Mouse (Mus musculus): ENCODE measurements around the gene Clp1. TPM values are rescaled to one million over a fixed set of nuclear protein-coding genes. Genes with fewer than 3 reads are reported as not detected.
"Not testable (repeated sequence)": the region's sequence is repeated elsewhere in the genome, so short reads cannot be mapped to it uniquely, and the experiment has no call there.

Clp1 gene
- total and polyA plus RNA-seq, 2 experiments = 10.9 to 12.6 TPM

DNA sequence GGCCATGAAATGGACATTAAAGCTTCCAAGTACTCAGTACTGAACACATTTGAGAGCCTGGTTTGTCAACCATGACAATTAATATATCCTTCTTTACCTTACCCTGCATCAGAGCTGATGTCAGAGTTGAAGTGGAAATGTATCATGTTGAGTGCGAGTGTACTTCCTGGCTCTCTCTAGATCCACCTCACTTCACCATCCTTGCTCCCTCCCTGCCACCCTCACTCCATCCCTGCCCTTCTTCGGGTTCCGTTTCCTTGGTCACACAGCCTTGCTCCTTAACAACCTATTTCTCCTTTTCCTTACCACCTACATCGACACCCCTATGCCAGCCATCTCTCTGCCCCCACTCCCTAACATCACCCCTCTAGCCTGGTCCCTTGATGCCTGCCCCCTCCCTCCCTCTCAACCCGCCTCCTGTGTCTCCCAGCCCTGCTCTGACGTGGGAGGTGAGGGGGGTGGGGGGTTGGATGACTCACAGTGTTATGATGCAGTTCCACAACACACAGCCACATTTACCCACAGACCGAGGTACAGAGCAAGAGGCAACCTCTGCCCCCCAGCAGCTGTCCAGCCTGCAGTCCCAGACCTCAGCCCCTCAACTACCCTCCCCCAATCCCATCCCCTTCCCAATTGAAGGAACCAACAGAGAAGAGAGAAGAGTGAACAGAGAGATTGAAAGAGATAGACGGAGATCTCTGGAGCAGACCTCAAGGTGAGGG lies 6.6 kb upstream of the Clp1 start, which contains the start of gene Ypel4:
Gene Ypel4, plus strand, starts transcription at position 480 of the 722 bp plus-strand sequence.
- H3K27ac ChIP-seq (replicated peaks; ENCODE audit: insufficient read depth, low read depth, low read length) = no peak within 1 kb of the TSS

GRCm38 (mm10) chr2:84732394-84732793 lies 5.2 kb upstream of the Clp1 start:
- no peak for DNase-seq (ENCODE audit: extremely low read depth, low read depth, low spot score)
- Histone ChIP-seq H3K9ac (ENCODE audit: low read depth, low read length) (no peak overlapping the region), H3K79me2 (ENCODE audit: control insufficient read depth, insufficient read depth, low read length) (no peaks in the 10 kb centered on the region), H3K4me3 (ENCODE audit: insufficient read depth, low read depth, low read length) (no peak overlapping the region), H3K27me3 (ENCODE audit: control insufficient read depth, insufficient read depth, low read length) (no peaks in the 10 kb centered on the region), H3K27ac (replicated peaks; ENCODE audit: insufficient read depth, low read depth, low read length) (no peak overlapping the region), H3K36me3 (ENCODE audit: control insufficient read depth, insufficient read depth, low read length) (no peaks in the 10 kb centered on the region), H3K4me1 (ENCODE audit: control insufficient read depth, insufficient read depth, low read length) (peaks cover 9% of the 10 kb centered on the region)
- no peak for TF ChIP-seq POLR2A (IDR thresholded peaks at IDR 0.05; ENCODE audit: extremely low read depth, insufficient read depth, low read length)
- no peak for TF ChIP-seq CTCF (IDR thresholded peaks at IDR 0.05; ENCODE audit: low read depth, low read length)
- 47% methylated on average over 1 of the region's 1 CpGs for WGBS

More for the DNA sequence above, 6.6 kb upstream of the Clp1 start, which contains the start of gene Ypel4:
- Histone ChIP-seq H3K79me2 (ENCODE audit: control insufficient read depth, insufficient read depth, low read length) (no peaks in the 10 kb centered on the region), H3K9ac (ENCODE audit: low read depth, low read length) (no peak within 1 kb of the TSS), H3K36me3 (ENCODE audit: control insufficient read depth, insufficient read depth, low read length) (no peaks in the 10 kb centered on the region), H3K27me3 (ENCODE audit: control insufficient read depth, insufficient read depth, low read length) (no peaks in the 10 kb centered on the region), H3K4me1 (ENCODE audit: control insufficient read depth, insufficient read depth, low read length) (peaks cover 9% of the 10 kb centered on the region), H3K4me3 (ENCODE audit: insufficient read depth, low read depth, low read length) (no peak within 1 kb of the TSS)
- DNase-seq (ENCODE audit: extremely low read depth, low read depth, low spot score) = no peak
- TF ChIP-seq CTCF (IDR thresholded peaks at IDR 0.05; ENCODE audit: low read depth, low read length) (no peak), POLR2A (IDR thresholded peaks at IDR 0.05; ENCODE audit: extremely low read depth, insufficient read depth, low read length) (no peak)
- 10% methylated on average over 8 of the region's 8 CpGs for WGBS

GRCm38 (mm10) chr2:84731206-84731605 lies 4.1 kb upstream of the Clp1 start:
- no peaks in the 10 kb centered on the region for H3K27me3 ChIP-seq (ENCODE audit: control insufficient read depth, insufficient read depth, low read length)
- no peak for TF ChIP-seq POLR2A (IDR thresholded peaks at IDR 0.05; ENCODE audit: extremely low read depth, insufficient read depth, low read length)
- TF ChIP-seq CTCF (IDR thresholded peaks at IDR 0.05; ENCODE audit: low read depth, low read length) = no peak
- H3K9ac ChIP-seq (ENCODE audit: low read depth, low read length) = no peak overlapping the region
- peak overlapping the region; percentile 87 for H3K27ac ChIP-seq (replicated peaks; ENCODE audit: insufficient read depth, low read depth, low read length)
- no peaks in the 10 kb centered on the region for H3K36me3 ChIP-seq (ENCODE audit: control insufficient read depth, insufficient read depth, low read length)
- no peak overlapping the region for H3K4me3 ChIP-seq (ENCODE audit: insufficient read depth, low read depth, low read length)
- DNase-seq (ENCODE audit: extremely low read depth, low read depth, low spot score) = peak; percentile 89
- H3K79me2 ChIP-seq (ENCODE audit: control insufficient read depth, insufficient read depth, low read length) = no peaks in the 10 kb centered on the region
- H3K4me1 ChIP-seq (ENCODE audit: control insufficient read depth, insufficient read depth, low read length) = peaks cover 12% of the 10 kb centered on the region
- 39% methylated on average over 3 of the region's 3 CpGs for WGBS

- not testable (repeated sequence) for H3K79me2 ChIP-seq (ENCODE audit: control insufficient read depth, insufficient read depth, low read length); H3K27ac ChIP-seq (replicated peaks; ENCODE audit: insufficient read depth, low read depth, low read length); H3K27me3 ChIP-seq (ENCODE audit: control insufficient read depth, insufficient read depth, low read length); H3K4me3 ChIP-seq (ENCODE audit: insufficient read depth, low read depth, low read length); DNase-seq (ENCODE audit: extremely low read depth, low read depth, low spot score); H3K9ac ChIP-seq (ENCODE audit: low read depth, low read length)
- WGBS = 91% methylated on average over 5 of the region's 5 CpGs
- peaks cover 20% of the 10 kb centered on the region for H3K4me1 ChIP-seq (ENCODE audit: control insufficient read depth, insufficient read depth, low read length)
- peaks cover 14% of the 10 kb centered on the region for H3K36me3 ChIP-seq (ENCODE audit: control insufficient read depth, insufficient read depth, low read length)
Measured at GRCm38 (mm10) chr2:84728191-84728590, 1.0 kb upstream of the Clp1 start.

- TF ChIP-seq CTCF (IDR thresholded peaks at IDR 0.05; ENCODE audit: low read depth, low read length) (no peak), POLR2A (IDR thresholded peaks at IDR 0.05; ENCODE audit: extremely low read depth, insufficient read depth, low read length) (no peak)
- Histone ChIP-seq H3K4me3 (ENCODE audit: insufficient read depth, low read depth, low read length) (peak overlapping the region; percentile 50), H3K4me1 (ENCODE audit: control insufficient read depth, insufficient read depth, low read length) (peaks cover 20% of the 10 kb centered on the region), H3K27me3 (ENCODE audit: control insufficient read depth, insufficient read depth, low read length) (no peaks in the 10 kb centered on the region), H3K9ac (ENCODE audit: low read depth, low read length) (peak overlapping the region; percentile 46), H3K27ac (replicated peaks; ENCODE audit: insufficient read depth, low read depth, low read length) (peak overlapping the region; percentile 24), H3K79me2 (ENCODE audit: control insufficient read depth, insufficient read depth, low read length) (peaks cover 9% of the 10 kb centered on the region; the same call in 1 of the 2 replicates), H3K36me3 (ENCODE audit: control insufficient read depth, insufficient read depth, low read length) (peaks cover 15% of the 10 kb centered on the region)
- 1% methylated on average over 9 of the region's 9 CpGs for WGBS
- DNase-seq (ENCODE audit: extremely low read depth, low read depth, low spot score) = no peak
Measured at GRCm38 (mm10) chr2:84726716-84727115, 434 bp downstream of the Clp1 start.

DNA sequence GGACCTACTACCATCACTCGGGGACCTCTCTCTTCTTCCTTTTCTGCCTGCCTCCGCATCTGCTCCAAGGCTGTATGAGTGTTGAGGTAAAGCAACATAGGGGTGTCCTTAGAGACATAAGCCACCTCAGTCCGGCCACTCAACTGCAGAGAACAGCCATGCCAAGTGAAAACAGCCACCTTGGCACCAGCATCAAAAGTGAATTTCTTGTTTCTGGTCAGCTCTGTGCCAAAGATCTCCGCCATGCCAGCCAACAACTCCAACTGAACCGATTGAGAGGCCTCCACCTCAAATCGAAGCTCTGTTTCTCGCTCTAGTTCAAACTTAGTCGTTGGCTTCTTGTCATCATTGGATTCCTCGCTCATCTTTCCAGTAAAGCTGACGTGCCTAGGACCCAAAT lies 1.4 kb downstream of the Clp1 start:
- Histone ChIP-seq H3K27ac (replicated peaks; ENCODE audit: insufficient read depth, low read depth, low read length) (no peak overlapping the region), H3K36me3 (ENCODE audit: control insufficient read depth, insufficient read depth, low read length) (peaks cover 15% of the 10 kb centered on the region), H3K9ac (ENCODE audit: low read depth, low read length) (no peak overlapping the region), H3K79me2 (ENCODE audit: control insufficient read depth, insufficient read depth, low read length) (peaks cover 9% of the 10 kb centered on the region; the same call in 1 of the 2 replicates), H3K27me3 (ENCODE audit: control insufficient read depth, insufficient read depth, low read length) (no peaks in the 10 kb centered on the region), H3K4me1 (ENCODE audit: control insufficient read depth, insufficient read depth, low read length) (peaks cover 14% of the 10 kb centered on the region), H3K4me3 (ENCODE audit: insufficient read depth, low read depth, low read length) (0 out of 2 replicates have a peak overlapping the region, but pooled peaks have one; percentile 11)
- no peak for TF ChIP-seq CTCF (IDR thresholded peaks at IDR 0.05; ENCODE audit: low read depth, low read length)
- TF ChIP-seq POLR2A (IDR thresholded peaks at IDR 0.05; ENCODE audit: extremely low read depth, insufficient read depth, low read length) = no peak
- 37% methylated on average over 10 of the region's 10 CpGs for WGBS
- peak; percentile 52 for DNase-seq (ENCODE audit: extremely low read depth, low read depth, low spot score)

Data from liver, adult 2 months (tissue).